Mouse (Mus musculus) liver, adult 2 months (tissue): ENCODE results near the gene Eef2k.
A peak's percentile ranks its signal among the peaks of the same experiment; 100 is the strongest.

Experiments
- CTCF ChIP-seq: fragments of 200-500 bp; IDR thresholded peaks from 2 replicates; pipeline ENCODE4 v1.5.1; 2011; ENCODE audit warnings: low read depth, low read length, control low read depth
- POLR2A ChIP-seq: fragments of 200-500 bp; IDR thresholded peaks from 2 replicates; pipeline ENCODE4 v1.6.1; 2011; ENCODE audit warnings: low read length, control low read depth; ENCODE audit not compliant: insufficient read depth; ENCODE audit errors: extremely low read depth

DNA sequence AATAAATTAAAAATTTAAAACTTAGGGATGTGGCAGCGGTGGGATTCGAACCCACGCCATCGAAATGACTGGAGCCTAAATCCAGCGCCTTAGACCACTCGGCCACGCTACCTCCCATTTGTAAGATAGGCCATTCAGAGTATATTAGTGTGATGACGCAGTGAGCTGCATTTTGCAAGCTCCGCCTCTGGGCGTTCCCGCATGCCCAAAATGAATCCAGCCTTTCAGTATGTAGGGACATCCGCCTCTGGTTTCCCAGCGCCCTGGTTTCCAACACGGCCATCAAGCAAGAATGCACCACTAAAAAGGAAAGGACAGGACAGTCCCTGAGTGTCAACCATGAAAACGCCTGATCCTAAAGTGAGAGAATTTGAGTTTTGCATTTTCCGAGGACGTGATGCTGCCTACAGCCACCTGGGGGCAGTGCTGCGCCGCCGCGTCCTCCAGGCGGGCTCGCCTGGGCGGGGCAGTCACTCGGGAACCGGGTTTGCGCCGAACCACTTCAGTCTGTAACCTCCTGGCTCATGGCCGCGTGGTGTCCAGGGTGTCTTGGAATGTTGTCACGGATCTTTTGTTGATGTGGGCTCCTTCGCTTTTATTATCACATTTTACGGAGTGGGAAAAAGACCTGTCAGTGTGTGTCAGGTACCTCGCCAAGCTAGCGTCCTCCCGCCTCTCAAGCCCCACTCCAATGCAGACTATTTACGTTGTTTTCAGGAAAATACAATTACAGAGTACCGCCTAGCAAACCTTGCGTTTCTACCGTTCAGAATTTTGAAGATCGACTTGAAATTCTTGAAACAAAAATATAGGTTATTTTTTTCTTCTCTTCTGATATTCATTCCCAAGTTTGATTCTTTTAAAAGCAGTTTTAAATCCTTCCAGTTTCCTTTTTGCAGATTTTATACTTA lies 6.9 kb upstream of the Eef2k start:
- TF ChIP-seq CTCF: peak; percentile 95
- TF ChIP-seq POLR2A: no peak
